Mouse (Mus musculus) heart, postnatal 4 days (tissue): ENCODE data around the gene Fsd1l. TPM values are rescaled to one million over a fixed set of nuclear protein-coding genes. Genes with fewer than 3 reads are reported as not detected.
"Not testable (repeated sequence)": the region's sequence is repeated elsewhere in the genome, so short reads cannot be mapped to it uniquely, and the experiment has no call there.

Source experiments
- DNase-seq: peaks from one replicate; pipeline ENCODE4 v3.0.0; 2021
- total RNA-seq, 2 experiments: library from RNA; stranded (reverse); gene quantifications; 2 replicates each; pipeline ENCODE4 v1.2.3; 2021

Gene Fsd1l
- total RNA-seq, 2 experiments from 2014 or later: 34.4 to 40.0 TPM

DNA sequence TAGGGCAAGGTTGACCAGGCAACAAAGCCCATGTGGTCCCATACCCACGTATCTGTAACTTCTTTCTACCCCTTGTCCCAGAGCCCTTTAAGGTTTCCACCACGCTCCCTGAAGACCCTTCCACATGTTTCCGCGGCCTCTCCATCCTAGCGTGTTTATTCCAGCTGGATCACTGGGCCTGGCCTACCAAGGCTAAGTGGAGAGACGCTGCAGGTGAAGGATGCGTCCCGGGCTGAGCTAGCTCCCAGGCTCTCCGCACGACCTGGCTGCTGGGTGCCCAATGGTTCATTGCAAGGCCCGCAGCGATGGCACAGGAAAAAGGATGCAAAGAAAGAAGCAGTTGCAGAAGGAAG, 332 bp upstream of the Fsd1l start:
- DNase-seq: no peak

GRCm38 (mm10) chr4:53632011-53632349, 709 bp downstream of the Fsd1l start:
- DNase-seq: no peak

- no peak for DNase-seq
Measured at GRCm38 (mm10) chr4:53635336-53635735, 4.1 kb downstream of the Fsd1l start.

DNA sequence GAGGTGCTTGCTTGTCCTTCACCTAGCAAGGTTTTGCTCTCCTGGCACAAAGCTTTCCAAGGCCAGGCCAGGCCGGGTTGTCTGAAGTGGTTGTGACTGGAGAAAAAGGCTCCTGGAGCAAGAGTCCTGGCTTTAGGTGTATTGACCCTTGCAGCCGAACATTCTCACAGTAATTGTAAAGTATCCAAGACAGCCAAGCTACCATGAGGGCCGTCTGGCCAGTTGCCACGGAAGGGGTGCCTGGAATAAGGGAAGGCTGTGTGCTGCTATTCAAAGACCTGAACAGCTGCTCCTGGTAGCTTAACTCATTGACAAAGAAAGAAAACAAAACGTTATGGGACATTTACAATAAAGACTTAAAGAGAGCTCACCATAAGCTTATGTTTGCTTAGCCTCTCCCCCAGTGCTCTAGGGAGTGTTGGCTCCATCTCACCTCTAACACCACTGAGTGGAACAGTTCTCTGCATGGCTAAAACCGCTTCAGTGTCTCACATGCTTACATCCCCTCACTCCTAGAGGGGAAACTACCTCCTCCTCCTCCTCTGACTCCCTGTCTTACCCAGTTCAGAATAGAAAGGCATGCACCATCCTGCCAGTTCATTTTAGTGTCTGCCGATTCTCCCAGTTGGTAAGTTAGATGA, 6.1 kb downstream of the Fsd1l start:
- peak; percentile 54 for DNase-seq

- peak; percentile 70 for DNase-seq
Measured at GRCm38 (mm10) chr4:53638549-53639123, 7.4 kb downstream of the Fsd1l start.

GRCm38 (mm10) chr4:53658029-53658428, 26.8 kb downstream of the Fsd1l start:
- DNase-seq: no peak

GRCm38 (mm10) chr4:53660711-53661110, 29.4 kb downstream of the Fsd1l start:
- DNase-seq: no peak

DNA sequence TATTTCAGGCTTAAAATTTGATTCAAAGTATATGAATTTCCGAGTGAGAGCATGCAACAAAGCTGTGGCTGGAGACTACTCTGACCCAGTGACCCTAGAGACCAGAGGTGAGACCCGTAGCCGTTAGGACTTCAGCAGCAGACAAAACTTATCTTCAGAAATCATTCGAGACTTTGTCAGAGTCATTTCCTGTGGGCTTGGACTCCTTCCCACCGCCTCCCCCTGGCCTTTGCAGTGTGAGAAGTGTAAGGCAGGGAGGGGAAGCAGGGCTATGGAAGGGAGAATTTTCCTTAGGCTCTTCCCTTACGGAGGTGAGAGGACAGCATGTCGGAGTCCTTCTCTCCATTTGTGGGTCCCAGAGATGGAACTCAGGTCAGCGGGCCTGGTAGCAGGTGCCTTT, 50.8 kb downstream of the Fsd1l start:
- DNase-seq: no peak

DNA sequence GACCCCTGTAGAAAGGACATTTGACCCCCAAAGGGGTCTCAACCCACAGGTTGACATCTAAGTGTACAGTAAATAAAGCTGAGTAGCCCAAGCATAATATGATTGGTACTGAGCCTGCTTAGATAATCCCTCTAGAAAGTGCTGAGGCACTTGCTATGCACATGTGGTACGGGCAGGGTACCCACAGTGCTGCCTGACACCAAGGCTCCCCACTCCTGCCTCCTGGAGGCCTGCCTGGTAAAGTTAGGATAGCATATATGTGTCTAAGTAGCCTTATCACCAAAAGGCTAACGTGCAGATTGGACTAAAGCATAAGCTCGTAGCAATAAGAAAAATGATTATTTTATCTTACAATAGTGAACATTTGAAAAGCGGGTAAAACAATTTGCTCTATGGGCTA, 57.7 kb downstream of the Fsd1l start:
- no peak for DNase-seq

DNA sequence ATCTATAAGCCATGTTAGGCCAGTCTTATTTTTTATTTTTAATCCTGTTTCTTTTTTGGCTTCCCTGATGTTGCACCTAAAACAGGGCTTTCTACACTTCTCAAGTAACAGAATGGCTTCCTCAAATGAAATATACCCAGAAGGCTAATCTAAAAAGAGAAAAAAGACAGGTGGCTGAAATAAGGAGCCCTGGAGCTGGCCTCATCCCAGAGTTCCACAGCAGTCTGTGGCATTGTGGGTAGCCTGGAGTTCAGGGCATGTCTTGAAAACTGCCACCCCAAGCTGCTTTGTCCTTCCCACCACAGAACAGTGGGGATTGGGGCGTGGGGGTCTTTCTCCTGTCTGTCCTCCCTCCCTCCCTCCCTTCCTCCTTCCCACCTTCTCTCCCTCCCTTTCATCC, 60.1 kb downstream of the Fsd1l start:
- no peak for DNase-seq

DNA sequence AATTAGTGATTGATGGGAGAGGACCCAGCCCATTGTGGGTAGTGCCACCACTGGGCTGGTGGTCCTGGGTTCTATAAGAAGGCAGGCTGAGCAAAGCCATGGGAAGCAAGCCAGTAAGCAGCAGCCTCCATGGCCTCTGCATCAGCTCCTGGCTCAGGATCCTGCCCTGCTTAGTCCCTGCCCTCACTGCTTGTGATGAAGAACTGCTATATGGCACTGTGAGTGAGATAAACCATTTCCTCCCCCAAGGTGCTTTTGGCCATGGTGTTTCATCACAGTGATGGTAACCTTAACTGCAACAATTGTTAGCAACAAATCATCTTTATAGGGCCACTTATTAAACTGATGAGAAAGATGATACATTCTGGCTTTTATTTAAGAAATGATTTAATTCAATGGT, 77.9 kb downstream of the Fsd1l start:
- DNase-seq: not testable (repeated sequence)

- DNase-seq: no peak
Measured at GRCm38 (mm10) chr4:53710021-53710420, 78.8 kb downstream of the Fsd1l start.

GRCm38 (mm10) chr4:53710555-53711328, 79.5 kb downstream of the Fsd1l start:
- DNase-seq: no peak

DNA sequence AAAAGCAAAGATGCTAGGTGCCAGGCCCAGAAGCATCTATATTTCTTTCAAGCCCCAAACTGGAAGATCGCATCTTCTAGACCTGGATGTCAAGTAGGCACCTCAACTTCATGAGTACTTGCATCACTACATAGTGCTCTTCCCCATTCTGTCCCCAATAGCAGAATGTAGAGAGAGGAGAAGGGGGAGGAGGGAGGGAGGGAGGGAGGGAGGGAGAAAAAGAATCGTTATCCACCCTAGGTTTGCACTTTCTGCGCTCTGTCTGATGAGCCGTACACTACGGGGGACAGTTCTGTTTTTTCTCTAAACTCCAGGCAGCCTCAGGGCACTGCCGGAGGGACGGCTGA, 82.4 kb downstream of the Fsd1l start, which contains the start of gene Fktn:
TSS of gene Fktn (plus strand) at position 295 of the 347 bp plus-strand sequence.
- no peak for DNase-seq

- peak; percentile 93 for DNase-seq
Measured at GRCm38 (mm10) chr4:53714051-53714814, 83.0 kb downstream of the Fsd1l start.

DNA sequence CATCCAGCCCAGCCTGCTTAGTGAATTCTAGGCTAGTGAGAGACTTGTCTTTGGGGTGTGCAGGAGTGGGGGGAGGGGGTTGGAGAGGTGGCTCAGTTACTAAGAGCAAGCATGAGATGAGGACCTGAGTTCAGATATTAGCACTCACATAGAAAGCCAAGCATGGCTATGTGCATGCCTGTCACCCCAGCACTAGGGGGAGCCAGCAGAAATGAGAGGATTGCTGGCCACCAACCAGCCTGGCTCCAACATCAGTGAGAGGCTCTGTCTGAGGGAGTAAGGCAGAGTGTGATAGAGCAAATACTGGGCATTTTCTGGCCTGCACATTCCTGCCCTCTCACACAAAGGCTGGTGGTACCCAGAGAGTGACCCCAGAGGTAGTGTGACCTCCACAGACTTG, 84.7 kb downstream of the Fsd1l start:
- DNase-seq: no peak

GRCm38 (mm10) chr4:53717546-53717945, 86.3 kb downstream of the Fsd1l start:
- no peak for DNase-seq

- DNase-seq: no peak
Measured at GRCm38 (mm10) chr4:53718261-53718660, 87.0 kb downstream of the Fsd1l start.

GRCm38 (mm10) chr4:53722506-53722905, 91.2 kb downstream of the Fsd1l start:
- no peak for DNase-seq

DNA sequence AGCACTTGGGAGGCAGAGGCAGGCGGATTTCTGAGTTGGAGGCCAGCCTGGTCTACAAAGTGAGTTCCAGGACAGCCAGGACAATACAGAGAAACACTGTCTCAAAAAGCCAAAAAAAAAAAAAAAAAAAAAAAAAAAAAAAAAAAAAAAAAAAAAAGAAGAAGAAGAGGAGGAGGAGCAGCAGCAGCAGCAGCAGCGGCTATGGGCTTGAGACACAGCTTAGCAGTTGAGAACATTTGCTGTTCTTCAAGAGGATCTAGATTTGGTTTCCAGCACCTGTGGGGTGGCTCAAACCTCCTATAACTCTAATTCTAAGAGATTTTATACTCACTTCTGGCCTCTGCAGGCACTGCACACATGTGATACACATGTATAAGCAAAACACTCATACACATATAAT, 94.8 kb downstream of the Fsd1l start:
- not testable (repeated sequence) for DNase-seq

- no peak for DNase-seq
Measured at GRCm38 (mm10) chr4:53728121-53728520, 96.8 kb downstream of the Fsd1l start.

DNA sequence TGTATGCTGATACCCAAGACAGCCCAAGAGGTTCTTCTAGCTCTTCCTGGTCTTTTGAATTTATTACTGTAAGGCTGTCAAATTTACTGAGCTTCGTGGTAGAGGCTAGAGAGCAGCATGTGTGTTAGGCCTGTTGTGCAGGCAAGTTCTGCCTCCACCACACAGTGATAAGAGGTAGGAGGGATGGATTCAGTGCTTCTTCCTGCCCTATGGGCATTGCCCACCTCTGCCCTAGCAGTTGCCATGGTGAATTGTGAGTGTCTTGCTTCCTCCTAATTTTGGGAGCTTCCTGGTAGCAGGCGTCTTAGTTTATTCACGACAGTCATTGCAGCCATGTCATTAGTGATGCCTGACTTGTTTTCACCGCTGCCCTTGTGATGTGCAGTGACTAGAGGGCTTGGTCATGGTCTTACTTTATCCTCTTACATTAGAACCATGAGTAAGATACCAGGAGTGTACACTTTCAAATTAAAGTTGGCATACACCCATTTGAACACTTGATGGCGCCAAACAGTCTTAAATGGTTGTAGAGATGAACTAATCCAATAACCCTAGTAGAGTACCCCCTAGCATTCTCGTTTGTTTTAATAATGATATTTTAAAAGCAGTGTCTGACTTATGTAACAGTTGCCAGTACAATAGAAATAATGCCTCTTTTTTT, 107.8 kb downstream of the Fsd1l start:
- DNase-seq: peak; percentile 64

DNA sequence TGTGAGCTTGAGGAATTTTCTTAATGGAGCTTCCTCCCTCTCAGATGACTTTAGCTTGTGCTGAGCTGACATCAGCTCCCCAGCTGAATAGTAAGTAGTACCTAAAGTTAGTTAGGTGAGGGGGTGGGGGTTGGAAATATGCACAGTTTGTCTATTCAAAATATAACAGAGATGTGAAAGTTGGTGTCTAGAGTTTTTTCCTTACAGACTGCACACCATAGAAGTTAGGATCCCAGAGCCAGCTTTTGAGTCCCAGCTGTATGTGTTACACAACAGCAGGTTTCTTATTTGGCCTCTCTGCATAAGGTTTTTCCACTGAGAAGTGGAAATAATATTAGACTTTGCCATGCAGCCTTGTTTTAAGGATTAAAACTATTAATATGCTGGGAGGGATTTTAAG, 118.6 kb downstream of the Fsd1l start:
- DNase-seq: no peak
